Mouse (Mus musculus): ENCODE measurements around the gene Gm12355.
A peak's percentile ranks its signal among the peaks of the same experiment; 100 is the strongest.
"Not testable (repeated sequence)": the region's sequence is repeated elsewhere in the genome, so short reads cannot be mapped to it uniquely, and the experiment has no call there.

DNA sequence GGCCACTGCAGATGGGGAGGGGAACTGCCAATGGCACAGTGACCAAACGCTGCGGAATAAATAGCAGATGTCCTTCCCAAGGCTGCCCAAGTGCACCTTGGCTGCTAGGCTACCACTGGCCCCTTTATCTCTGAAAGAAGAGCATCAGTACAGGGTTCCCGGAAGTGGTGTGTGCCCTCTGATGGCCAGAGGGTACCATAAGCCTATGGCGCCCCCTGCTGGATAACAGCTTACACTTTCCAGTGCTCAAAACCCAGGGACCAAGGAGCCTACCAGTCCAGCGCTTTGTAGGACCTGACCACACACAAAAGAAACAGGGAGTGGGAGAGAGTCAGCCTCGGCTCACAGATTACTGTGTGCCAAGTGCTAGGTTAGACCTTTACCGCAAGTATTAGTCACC is 29.6 kb upstream of the Gm12355 start:
- TF ChIP-seq POLR2A (IDR thresholded peaks at IDR 0.05; ENCODE audit: borderline replicate concordance, insufficient read depth, low read length): not testable (repeated sequence)
- TF ChIP-seq CTCF (IDR thresholded peaks at IDR 0.05; ENCODE audit: borderline replicate concordance, insufficient read depth, low read depth, low read length): peak; percentile 60; the same call in 1 of the 2 replicates
